Mouse (Mus musculus) intestine, embryonic 15.5 days (tissue): Measurements from ENCODE around the gene Mthfsl. TPM values are rescaled to one million over a fixed set of nuclear protein-coding genes. Genes with fewer than 3 reads are reported as not detected.
"Not testable (repeated sequence)": the region's sequence is repeated elsewhere in the genome, so short reads cannot be mapped to it uniquely, and the experiment has no call there.

Source experiments
- ATAC-seq: fragments of 200-750 bp; cut with Nextera tagmentation; 2 replicates; pipeline ENCODE4 v1.8.0; 2017; ENCODE audit warnings: moderate TSS enrichment, moderate library complexity
- H3K27ac ChIP-seq: fragments of 300-500 bp; sonication (generic); 2 replicates; pipeline ENCODE4 v1.5.1; 2015; ENCODE audit warnings: mild to moderate bottlenecking, inconsistent platforms
- H3K27me3 ChIP-seq: fragments of 300-500 bp; sonication (generic); replicated peaks from 2 replicates; pipeline ENCODE4 v1.6.1; 2015; ENCODE audit warnings: inconsistent platforms
- H3K36me3 ChIP-seq: fragments of 300-500 bp; sonication (generic); 2 replicates; pipeline ENCODE4 v1.6.1; 2015; ENCODE audit warnings: inconsistent platforms
- H3K4me1 ChIP-seq: fragments of 300-500 bp; sonication (generic); replicated peaks from 2 replicates; pipeline ENCODE4 v1.6.1; 2015; ENCODE audit warnings: inconsistent platforms
- H3K4me2 ChIP-seq: fragments of 300-500 bp; sonication (generic); replicated peaks from 2 replicates; pipeline ENCODE4 v1.6.1; 2015; ENCODE audit warnings: mild to moderate bottlenecking, inconsistent platforms
- H3K4me3 ChIP-seq: fragments of 300-500 bp; sonication (generic); replicated peaks from 2 replicates; pipeline ENCODE4 v1.5.1; 2015; ENCODE audit warnings: inconsistent platforms
- H3K9ac ChIP-seq: fragments of 300-500 bp; sonication (generic); 2 replicates; pipeline ENCODE4 v1.6.1; 2015; ENCODE audit warnings: inconsistent platforms
- H3K9me3 ChIP-seq: fragments of 300-500 bp; sonication (generic); 2 replicates; pipeline ENCODE4 v1.6.1; 2016; ENCODE audit warnings: inconsistent platforms
- WGBS: fragments of 180-500 bp; shearing (Covaris S2); methylation state at CpG from one replicate; pipeline ENCODE4 v1.1.7; 2015; 5-methylcytosine and 5-hydroxymethylcytosine counted together
- polyA plus RNA-seq: library from polyadenylated mRNA; unstranded; fragments of >200 nt; fragmentation: Nextera tagmentation; extraction: Ambion mirVana; gene quantifications from 2 replicates; pipeline ENCODE4 v1.2.1, GENCODE M21; 2015

Gene Mthfsl
- polyA plus RNA-seq, 1 experiment from 2014 or later: 43.4 TPM

GRCm38 (mm10) chr9:88714515-88714914, 5.6 kb downstream of the Mthfsl start:
- not testable (repeated sequence) for H3K4me3 ChIP-seq, H3K4me2 ChIP-seq, H3K27me3 ChIP-seq, H3K4me1 ChIP-seq, H3K9ac ChIP-seq, H3K9me3 ChIP-seq, H3K36me3 ChIP-seq, ATAC-seq, H3K27ac ChIP-seq
- WGBS: 77% methylated on average over 5 of the region's 5 CpGs

DNA sequence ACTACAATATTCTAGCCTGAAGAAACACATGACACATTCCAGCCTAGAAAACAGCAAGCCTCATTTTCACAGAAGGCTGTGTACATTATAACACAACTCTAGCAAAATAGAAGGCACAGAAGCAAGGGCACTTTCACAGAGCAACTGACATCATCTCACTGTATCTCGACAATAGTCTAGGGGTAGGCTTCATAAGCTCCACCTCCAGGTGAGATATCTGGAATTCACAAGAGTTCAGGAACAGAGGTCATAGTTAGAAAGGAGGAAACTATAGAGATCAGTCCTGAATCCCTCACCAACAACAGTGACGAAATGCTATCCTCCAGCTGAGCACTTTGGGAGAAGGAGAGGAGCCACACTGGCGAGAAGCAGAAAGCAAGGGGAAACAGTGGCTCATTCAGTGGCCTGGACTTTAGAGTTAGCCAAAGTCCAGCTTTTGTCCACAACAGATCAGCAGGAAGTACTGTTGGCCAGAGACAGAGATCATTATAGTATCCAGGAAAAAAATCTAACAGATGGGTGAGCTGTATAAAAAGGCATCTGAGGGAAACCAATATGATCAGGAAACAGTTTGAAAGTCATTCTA, 7.8 kb downstream of the Mthfsl start:
- not testable (repeated sequence) for H3K4me3 ChIP-seq, H3K36me3 ChIP-seq, H3K27me3 ChIP-seq, H3K9me3 ChIP-seq, H3K4me1 ChIP-seq, H3K9ac ChIP-seq, H3K27ac ChIP-seq, H3K4me2 ChIP-seq
- 69% methylated on average over 3 of the region's 3 CpGs for WGBS
- peak; percentile 51 for ATAC-seq

DNA sequence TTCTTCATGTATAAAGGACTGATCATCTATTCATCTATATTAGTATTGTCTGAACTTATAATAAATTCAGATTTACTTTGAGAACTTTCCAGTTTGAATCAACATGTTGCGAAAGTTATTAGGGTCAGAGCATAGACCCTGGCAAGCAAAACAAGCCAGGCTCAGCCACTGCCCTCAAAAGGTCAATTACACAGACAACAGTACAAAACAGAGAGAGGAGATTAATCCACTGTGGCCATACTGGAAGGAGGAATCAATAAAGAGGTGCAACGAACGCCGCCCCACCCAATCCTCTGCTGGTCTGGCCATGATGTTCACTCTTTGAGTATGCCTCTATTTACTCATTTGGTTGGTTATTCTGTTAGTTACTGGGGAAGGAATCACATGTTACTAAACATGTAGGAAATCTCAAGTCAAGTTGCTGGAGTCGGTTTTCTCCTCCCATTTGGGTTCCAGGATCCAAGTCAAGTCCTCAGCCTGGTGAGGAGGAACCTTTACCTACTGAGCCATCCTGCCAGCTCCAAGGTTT, 9.1 kb downstream of the Mthfsl start:
- 93% methylated on average over 4 of the region's 5 CpGs for WGBS
- H3K4me1 ChIP-seq, H3K4me2 ChIP-seq, H3K4me3 ChIP-seq, H3K9ac ChIP-seq, H3K27me3 ChIP-seq, H3K27ac ChIP-seq, H3K9me3 ChIP-seq, H3K36me3 ChIP-seq, ATAC-seq: not testable (repeated sequence)

- not testable (repeated sequence) for H3K36me3 ChIP-seq, H3K9ac ChIP-seq, H3K9me3 ChIP-seq, ATAC-seq, H3K4me1 ChIP-seq, H3K27ac ChIP-seq, H3K4me2 ChIP-seq, H3K27me3 ChIP-seq, H3K4me3 ChIP-seq
- 87% methylated on average over 2 of the region's 2 CpGs for WGBS
These were observed 9.7 kb downstream of the Mthfsl start for GRCm38 (mm10) chr9:88710439-88710838.

GRCm38 (mm10) chr9:88709794-88710193, 10.3 kb downstream of the Mthfsl start:
- not testable (repeated sequence) for H3K4me1 ChIP-seq, H3K9me3 ChIP-seq, H3K4me3 ChIP-seq, H3K4me2 ChIP-seq, H3K36me3 ChIP-seq, H3K27me3 ChIP-seq, H3K27ac ChIP-seq, ATAC-seq, H3K9ac ChIP-seq
- 70% methylated on average over 5 of the region's 5 CpGs for WGBS

DNA sequence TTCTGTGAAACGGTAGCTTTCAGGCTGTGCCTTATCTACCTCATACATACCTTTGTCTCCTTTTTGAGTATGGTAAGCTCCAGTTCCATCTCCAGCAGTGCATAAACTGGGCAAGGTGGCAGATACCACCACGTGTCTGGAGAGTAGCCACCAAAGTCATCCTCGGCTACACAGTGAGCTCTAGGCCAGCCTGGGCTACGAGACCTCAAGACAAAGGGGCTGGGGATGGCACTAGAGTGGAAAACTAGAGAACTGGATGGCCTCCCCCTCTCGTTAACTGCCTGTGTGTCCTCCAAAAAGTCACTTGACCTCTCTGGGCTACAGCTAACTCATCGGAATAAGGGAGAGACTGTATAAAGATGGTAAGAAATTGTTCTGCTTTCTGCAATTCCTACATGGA, 10.8 kb downstream of the Mthfsl start:
- no peak for ATAC-seq
- 81% methylated on average over 6 of the region's 6 CpGs for WGBS
- no peak overlapping the region for H3K4me3 ChIP-seq

GRCm38 (mm10) chr9:88706700-88707099, 13.4 kb downstream of the Mthfsl start:
- no peaks in the 10 kb centered on the region for H3K27me3 ChIP-seq
- WGBS: 62% methylated on average over 4 of the region's 4 CpGs
- ATAC-seq: no peak

More for the DNA sequence above, 10.8 kb downstream of the Mthfsl start:
- H3K9ac ChIP-seq: no peak overlapping the region
- H3K9me3 ChIP-seq: no peaks in the 10 kb centered on the region
- H3K27ac ChIP-seq: no peak overlapping the region
- H3K36me3 ChIP-seq: no peaks in the 10 kb centered on the region
- H3K27me3 ChIP-seq: no peaks in the 10 kb centered on the region
- H3K4me2 ChIP-seq: no peak overlapping the region
- H3K4me1 ChIP-seq: no peaks in the 10 kb centered on the region

DNA sequence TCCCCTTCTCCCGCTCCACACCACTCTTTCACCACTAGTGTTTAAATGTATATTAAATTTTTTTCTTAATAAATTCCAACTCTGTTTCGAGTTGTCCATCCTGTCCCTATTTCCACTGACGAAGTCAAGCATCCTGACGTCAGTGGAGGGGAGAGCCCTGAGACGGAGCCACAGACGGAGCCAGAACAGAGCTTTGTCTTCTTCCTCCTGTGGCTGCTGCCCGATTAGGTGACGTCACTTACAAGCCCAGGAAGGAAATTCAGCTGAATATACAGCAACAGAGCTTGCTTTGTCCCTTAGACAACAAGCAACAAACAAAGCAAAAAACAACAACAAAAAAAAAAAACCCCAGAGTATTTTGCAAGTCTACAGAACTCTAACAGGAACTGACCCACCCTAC, 14.9 kb downstream of the Mthfsl start:
- H3K36me3 ChIP-seq, H3K4me2 ChIP-seq, H3K9ac ChIP-seq, H3K4me3 ChIP-seq, H3K9me3 ChIP-seq, H3K27me3 ChIP-seq, H3K27ac ChIP-seq, ATAC-seq, H3K4me1 ChIP-seq: not testable (repeated sequence)
- 69% methylated on average over 8 of the region's 8 CpGs for WGBS

More at GRCm38 (mm10) chr9:88706700-88707099, 13.4 kb downstream of the Mthfsl start:
- no peak overlapping the region for H3K27ac ChIP-seq
- H3K36me3 ChIP-seq: no peaks in the 10 kb centered on the region
- no peak overlapping the region for H3K9ac ChIP-seq
- no peak overlapping the region for H3K4me2 ChIP-seq
- H3K9me3 ChIP-seq: no peaks in the 10 kb centered on the region
- no peaks in the 10 kb centered on the region for H3K4me1 ChIP-seq
- no peak overlapping the region for H3K4me3 ChIP-seq

GRCm38 (mm10) chr9:88698746-88699145, 21.4 kb downstream of the Mthfsl start:
- H3K4me2 ChIP-seq, ATAC-seq, H3K4me1 ChIP-seq, H3K9me3 ChIP-seq, H3K4me3 ChIP-seq, H3K27ac ChIP-seq, H3K36me3 ChIP-seq, H3K27me3 ChIP-seq, H3K9ac ChIP-seq: not testable (repeated sequence)
- WGBS: no CpG with 5 or more reads among the region's 2 CpGs

GRCm38 (mm10) chr9:88691307-88691706, 28.8 kb downstream of the Mthfsl start:
- WGBS: 72% methylated on average over 2 of the region's 2 CpGs
- H3K4me2 ChIP-seq, H3K27ac ChIP-seq, H3K27me3 ChIP-seq, H3K4me3 ChIP-seq, H3K36me3 ChIP-seq, H3K4me1 ChIP-seq, H3K9ac ChIP-seq, ATAC-seq, H3K9me3 ChIP-seq: not testable (repeated sequence)

- H3K9me3 ChIP-seq, ATAC-seq, H3K9ac ChIP-seq, H3K4me2 ChIP-seq, H3K36me3 ChIP-seq, H3K4me1 ChIP-seq, H3K4me3 ChIP-seq, H3K27me3 ChIP-seq, H3K27ac ChIP-seq: not testable (repeated sequence)
- 85% methylated on average over 3 of the region's 3 CpGs for WGBS
These were observed 30.6 kb downstream of the Mthfsl start for GRCm38 (mm10) chr9:88689451-88689850.

- not testable (repeated sequence) for H3K4me1 ChIP-seq, H3K36me3 ChIP-seq, H3K4me2 ChIP-seq, ATAC-seq, H3K9ac ChIP-seq, H3K27me3 ChIP-seq, H3K9me3 ChIP-seq, H3K27ac ChIP-seq, H3K4me3 ChIP-seq
- WGBS: 77% methylated on average over 1 of the region's 1 CpGs
These were observed 33.4 kb downstream of the Mthfsl start for GRCm38 (mm10) chr9:88686719-88687118.

- not testable (repeated sequence) for H3K27ac ChIP-seq, H3K9ac ChIP-seq, H3K36me3 ChIP-seq, H3K9me3 ChIP-seq, H3K27me3 ChIP-seq, H3K4me3 ChIP-seq, H3K4me2 ChIP-seq, ATAC-seq, H3K4me1 ChIP-seq
These were observed 61.8 kb downstream of the Mthfsl start for GRCm38 (mm10) chr9:88658341-88658740.
